Mouse (Mus musculus): ENCODE results near the gene Adrm1. TPM values are rescaled to one million over a fixed set of nuclear protein-coding genes. Genes with fewer than 3 reads are reported as not detected.

Gene Adrm1
- polyA plus RNA-seq, 1 experiment from 2014 or later, result 157 TPM

DNA sequence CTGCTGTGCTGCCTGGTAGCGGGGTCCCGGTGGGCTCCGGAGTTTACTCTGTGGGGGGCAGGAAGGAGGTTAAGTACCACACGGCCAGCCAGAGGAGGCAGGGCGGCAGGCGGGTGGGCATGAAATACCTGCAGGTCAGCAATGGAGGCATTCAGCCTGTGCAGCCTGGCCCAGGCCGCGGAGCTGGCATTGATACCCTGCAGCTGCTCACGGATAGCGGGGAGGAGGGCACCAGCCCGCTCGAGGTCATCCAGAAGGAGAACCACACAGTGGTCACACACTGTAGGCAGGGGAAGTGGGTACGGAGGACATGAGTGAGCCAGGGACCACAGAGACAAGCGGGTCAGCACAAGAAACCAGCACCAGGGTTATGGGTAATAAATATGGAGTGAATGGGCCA lies 14.4 kb downstream of the Adrm1 start:
- no peak overlapping the region for H3K4me3 ChIP-seq (ENCODE audit: low read depth, low read length)
- H3K9ac ChIP-seq (replicated peaks; ENCODE audit: low read length), result no peak overlapping the region
- H3K27me3 ChIP-seq (ENCODE audit: control insufficient read depth, insufficient read depth, low read length), result no peaks in the 10 kb centered on the region
- no peaks in the 10 kb centered on the region for H3K9me3 ChIP-seq (replicated peaks; ENCODE audit: control insufficient read depth, low read length)
- WGBS, result 89% methylated on average over 14 of the region's 14 CpGs
- H3K4me1 ChIP-seq (ENCODE audit: control insufficient read depth, insufficient read depth, low read length), result no peaks in the 10 kb centered on the region
- no peak overlapping the region for H3K4me2 ChIP-seq (ENCODE audit: low read depth, low read length)
- no peak for ATAC-seq (replicated peaks; ENCODE audit: insufficient number of reproducible peaks, low FRiP score, low TSS enrichment, low read depth)
- H3K27ac ChIP-seq (replicated peaks; ENCODE audit: low read depth, low read length), result no peak overlapping the region
- no peaks in the 10 kb centered on the region for H3K36me3 ChIP-seq (replicated peaks; ENCODE audit: control insufficient read depth, insufficient read depth, low read depth, low read length)
- DNase-seq (ENCODE audit: low spot score), result no peak

DNA sequence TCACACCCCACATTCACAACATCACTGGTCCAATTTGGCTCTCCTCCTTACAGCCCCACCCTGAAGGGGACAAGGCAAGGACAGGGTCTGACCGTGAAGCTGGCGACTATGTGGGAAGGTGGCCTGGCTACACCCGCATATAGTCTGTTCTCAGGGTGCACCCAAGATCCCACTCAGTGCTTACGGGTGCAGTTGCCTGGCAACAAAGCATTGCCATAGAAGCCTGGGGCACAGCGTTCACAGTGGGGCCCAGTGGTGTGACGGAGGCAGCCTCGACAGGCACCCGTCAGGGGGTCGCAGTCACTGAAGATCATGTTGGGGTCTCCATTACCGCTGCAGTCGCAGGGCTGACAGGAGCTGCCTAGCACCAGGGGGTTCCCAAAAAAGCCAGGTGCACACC lies 16.1 kb downstream of the Adrm1 start:
- no peak for DNase-seq (ENCODE audit: low spot score)
- Histone ChIP-seq H3K36me3 (replicated peaks; ENCODE audit: control insufficient read depth, insufficient read depth, low read depth, low read length) (no peaks in the 10 kb centered on the region), H3K27ac (replicated peaks; ENCODE audit: low read depth, low read length) (no peak overlapping the region), H3K9me3 (replicated peaks; ENCODE audit: control insufficient read depth, low read length) (no peaks in the 10 kb centered on the region), H3K4me2 (ENCODE audit: low read depth, low read length) (no peak overlapping the region), H3K9ac (replicated peaks; ENCODE audit: low read length) (no peak overlapping the region), H3K4me3 (ENCODE audit: low read depth, low read length) (no peak overlapping the region), H3K4me1 (ENCODE audit: control insufficient read depth, insufficient read depth, low read length) (no peaks in the 10 kb centered on the region), H3K27me3 (ENCODE audit: control insufficient read depth, insufficient read depth, low read length) (no peaks in the 10 kb centered on the region)
- 88% methylated on average over 11 of the region's 11 CpGs for WGBS
- ATAC-seq (replicated peaks; ENCODE audit: insufficient number of reproducible peaks, low FRiP score, low TSS enrichment, low read depth), result no peak

DNA sequence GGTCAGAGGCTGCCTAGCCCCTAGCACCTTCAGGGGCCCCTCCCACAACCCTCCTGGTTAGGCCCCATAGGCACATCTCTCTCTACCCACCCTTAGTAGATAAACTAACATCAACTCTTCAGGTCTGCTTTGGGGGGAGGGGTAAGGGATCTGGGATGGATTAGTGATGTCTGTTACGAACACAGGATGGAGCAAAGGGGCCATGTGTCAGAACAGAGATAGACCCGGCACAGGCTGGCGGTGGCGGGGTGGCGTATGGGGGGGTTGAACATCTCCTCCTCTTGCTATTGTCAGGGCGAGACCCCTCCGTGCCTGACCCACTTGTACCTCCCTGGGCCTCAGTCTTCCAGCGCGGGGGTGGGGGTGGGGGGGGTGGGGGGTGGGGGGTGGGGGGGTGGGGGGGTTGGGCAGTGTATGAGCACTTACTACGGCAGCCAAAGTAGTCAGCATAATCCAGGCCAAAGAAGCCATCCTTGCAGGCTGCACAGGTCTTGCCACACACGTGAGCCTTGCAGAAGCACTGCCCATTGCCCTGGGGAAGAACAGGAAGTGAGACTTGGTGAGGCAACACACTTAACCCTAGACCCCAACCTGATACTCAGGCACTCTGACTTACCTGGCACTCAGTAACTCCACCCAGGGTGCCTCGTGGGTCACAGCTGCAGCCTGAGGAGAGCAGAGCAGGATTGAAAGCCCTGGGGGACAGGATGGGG lies 25.5 kb downstream of the Adrm1 start:
- no peaks in the 10 kb centered on the region for H3K27me3 ChIP-seq (ENCODE audit: control insufficient read depth, insufficient read depth, low read length)
- no peaks in the 10 kb centered on the region; the same call in 1 of the 2 replicates for H3K4me1 ChIP-seq (ENCODE audit: control insufficient read depth, insufficient read depth, low read length)
- no peaks in the 10 kb centered on the region for H3K9me3 ChIP-seq (replicated peaks; ENCODE audit: control insufficient read depth, low read length)
- ATAC-seq (replicated peaks; ENCODE audit: insufficient number of reproducible peaks, low FRiP score, low TSS enrichment, low read depth) (no peak), DNase-seq (ENCODE audit: low spot score) (peak; percentile 9)
- no peak overlapping the region for H3K27ac ChIP-seq (replicated peaks; ENCODE audit: low read depth, low read length)
- H3K9ac ChIP-seq (replicated peaks; ENCODE audit: low read length), result no peak overlapping the region
- H3K4me2 ChIP-seq (ENCODE audit: low read depth, low read length), result no peak overlapping the region
- WGBS, result 66% methylated on average over 9 of the region's 12 CpGs
- no peaks in the 10 kb centered on the region for H3K36me3 ChIP-seq (replicated peaks; ENCODE audit: control insufficient read depth, insufficient read depth, low read depth, low read length)
- H3K4me3 ChIP-seq (ENCODE audit: low read depth, low read length), result no peak overlapping the region

DNA sequence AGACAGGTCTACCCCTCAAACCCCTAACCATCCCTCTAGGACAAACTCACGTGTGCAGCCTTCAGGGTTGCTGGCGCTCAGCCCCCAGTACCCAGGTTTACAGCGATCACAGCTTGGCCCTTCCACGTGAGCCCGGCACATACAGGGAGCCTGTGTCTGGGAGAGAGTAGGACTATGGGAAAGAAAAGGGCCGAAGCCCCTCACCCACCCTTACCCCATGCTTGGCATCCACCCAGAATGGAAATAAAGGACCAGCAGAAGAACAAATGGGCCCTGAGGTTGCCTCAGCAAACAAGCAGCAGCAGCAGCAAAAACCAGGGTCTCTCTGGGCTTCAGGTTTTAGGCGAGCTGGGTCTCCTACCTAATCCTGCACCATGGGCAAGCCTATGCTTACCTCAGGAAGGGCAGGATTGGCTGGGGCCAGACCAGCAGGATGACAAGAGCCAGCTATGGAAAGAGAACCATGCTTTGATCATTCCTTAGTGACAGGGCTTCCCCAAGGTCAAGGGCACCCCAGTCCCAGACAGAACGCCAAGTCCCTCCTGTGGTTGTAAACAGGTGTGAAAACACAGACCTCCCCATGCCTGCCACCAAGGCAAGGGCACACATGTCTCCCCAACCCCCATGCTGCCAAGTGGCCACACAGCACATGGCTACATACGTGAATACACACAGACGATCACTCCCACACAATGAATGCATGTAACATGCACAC lies 26.2 kb downstream of the Adrm1 start:
- no peaks in the 10 kb centered on the region for H3K9me3 ChIP-seq (replicated peaks; ENCODE audit: control insufficient read depth, low read length)
- WGBS, result 88% methylated on average over 10 of the region's 10 CpGs
- no peak overlapping the region for H3K9ac ChIP-seq (replicated peaks; ENCODE audit: low read length)
- H3K4me1 ChIP-seq (ENCODE audit: control insufficient read depth, insufficient read depth, low read length), result no peaks in the 10 kb centered on the region; the same call in 1 of the 2 replicates
- no peak overlapping the region for H3K4me3 ChIP-seq (ENCODE audit: low read depth, low read length)
- ATAC-seq (replicated peaks; ENCODE audit: insufficient number of reproducible peaks, low FRiP score, low TSS enrichment, low read depth), result no peak
- no peak overlapping the region for H3K4me2 ChIP-seq (ENCODE audit: low read depth, low read length)
- no peaks in the 10 kb centered on the region for H3K27me3 ChIP-seq (ENCODE audit: control insufficient read depth, insufficient read depth, low read length)
- DNase-seq (ENCODE audit: low spot score), result no peak
- no peak overlapping the region for H3K27ac ChIP-seq (replicated peaks; ENCODE audit: low read depth, low read length)
- no peaks in the 10 kb centered on the region for H3K36me3 ChIP-seq (replicated peaks; ENCODE audit: control insufficient read depth, insufficient read depth, low read depth, low read length)

DNA sequence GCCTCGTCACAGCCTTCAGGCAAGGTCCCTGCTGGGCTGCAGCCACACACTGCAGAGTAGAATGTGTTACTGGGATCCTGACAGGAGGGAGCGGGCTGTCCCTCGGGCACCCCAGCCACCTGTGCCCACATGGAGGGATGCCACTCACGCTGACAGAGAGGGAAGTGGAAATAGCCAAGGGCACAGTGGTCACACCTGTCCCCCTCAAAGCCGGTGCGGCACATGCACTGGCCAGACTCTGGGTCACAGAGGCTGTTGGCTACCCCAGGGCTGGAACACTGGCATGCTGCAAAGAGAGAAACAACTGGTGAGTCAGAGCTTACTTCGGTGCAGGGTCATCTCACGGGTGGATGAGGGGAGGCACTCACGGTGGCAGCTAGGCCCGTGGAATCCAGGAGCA lies 27.5 kb downstream of the Adrm1 start:
- Histone ChIP-seq H3K4me1 (ENCODE audit: control insufficient read depth, insufficient read depth, low read length) (no peaks in the 10 kb centered on the region; the same call in 1 of the 2 replicates), H3K4me3 (ENCODE audit: low read depth, low read length) (no peak overlapping the region), H3K36me3 (replicated peaks; ENCODE audit: control insufficient read depth, insufficient read depth, low read depth, low read length) (no peaks in the 10 kb centered on the region), H3K27ac (replicated peaks; ENCODE audit: low read depth, low read length) (no peak overlapping the region), H3K27me3 (ENCODE audit: control insufficient read depth, insufficient read depth, low read length) (no peaks in the 10 kb centered on the region), H3K9me3 (replicated peaks; ENCODE audit: control insufficient read depth, low read length) (no peaks in the 10 kb centered on the region), H3K9ac (replicated peaks; ENCODE audit: low read length) (no peak overlapping the region), H3K4me2 (ENCODE audit: low read depth, low read length) (no peak overlapping the region)
- WGBS, result 93% methylated on average over 10 of the region's 10 CpGs
- ATAC-seq (replicated peaks; ENCODE audit: insufficient number of reproducible peaks, low FRiP score, low TSS enrichment, low read depth) (no peak), DNase-seq (ENCODE audit: low spot score) (no peak)

DNA sequence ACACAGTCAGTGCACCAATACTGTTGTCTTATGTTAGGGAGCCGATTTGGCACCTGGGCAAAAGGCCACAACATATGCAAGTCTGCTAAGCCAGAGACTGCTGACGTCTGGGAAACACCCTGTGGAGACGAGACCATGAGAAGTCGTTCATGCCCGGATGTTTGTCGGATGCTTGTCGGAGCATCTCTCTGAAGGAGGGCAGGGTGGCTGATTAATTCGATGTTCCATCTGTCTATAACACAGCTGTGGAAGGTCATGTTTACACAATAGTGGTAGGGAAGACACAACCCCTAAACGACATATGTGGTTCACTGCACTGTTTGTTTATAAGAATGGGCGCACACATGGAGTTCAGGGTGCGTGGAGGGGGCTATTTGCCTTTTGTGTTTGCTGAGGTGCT lies 29.4 kb downstream of the Adrm1 start:
- Histone ChIP-seq H3K27me3 (ENCODE audit: control insufficient read depth, insufficient read depth, low read length) (no peaks in the 10 kb centered on the region), H3K36me3 (replicated peaks; ENCODE audit: control insufficient read depth, insufficient read depth, low read depth, low read length) (no peaks in the 10 kb centered on the region), H3K9me3 (replicated peaks; ENCODE audit: control insufficient read depth, low read length) (no peaks in the 10 kb centered on the region), H3K4me3 (ENCODE audit: low read depth, low read length) (no peak overlapping the region), H3K4me2 (ENCODE audit: low read depth, low read length) (no peak overlapping the region), H3K9ac (replicated peaks; ENCODE audit: low read length) (no peak overlapping the region), H3K27ac (replicated peaks; ENCODE audit: low read depth, low read length) (no peak overlapping the region), H3K4me1 (ENCODE audit: control insufficient read depth, insufficient read depth, low read length) (no peaks in the 10 kb centered on the region; the same call in 1 of the 2 replicates)
- no peak for DNase-seq (ENCODE audit: low spot score)
- 70% methylated on average over 11 of the region's 11 CpGs for WGBS
- ATAC-seq (replicated peaks; ENCODE audit: insufficient number of reproducible peaks, low FRiP score, low TSS enrichment, low read depth), result no peak

DNA sequence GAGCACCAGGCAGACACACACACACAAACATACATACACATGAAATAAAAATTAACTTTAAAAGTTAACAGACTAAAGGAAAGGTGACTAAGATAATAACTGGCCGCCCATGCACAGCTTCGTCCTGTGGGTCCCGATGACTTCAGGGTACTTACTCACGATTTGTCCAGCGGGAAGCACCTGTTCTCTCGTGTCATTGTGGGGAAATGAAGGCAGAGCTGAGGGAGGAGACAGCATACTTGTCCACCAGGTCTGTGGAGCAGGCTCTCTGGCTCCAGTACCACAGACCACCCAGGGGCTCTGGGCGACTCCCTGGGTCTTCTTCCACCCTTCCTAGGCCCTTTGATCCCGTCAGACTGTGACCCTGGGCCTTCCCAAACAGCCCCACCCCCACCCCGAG lies 30.0 kb downstream of the Adrm1 start:
- ATAC-seq (replicated peaks; ENCODE audit: insufficient number of reproducible peaks, low FRiP score, low TSS enrichment, low read depth), result no peak
- H3K4me3 ChIP-seq (ENCODE audit: low read depth, low read length), result no peak overlapping the region
- DNase-seq (ENCODE audit: low spot score), result no peak
- H3K27me3 ChIP-seq (ENCODE audit: control insufficient read depth, insufficient read depth, low read length), result no peaks in the 10 kb centered on the region
- no peak overlapping the region for H3K27ac ChIP-seq (replicated peaks; ENCODE audit: low read depth, low read length)
- no peak overlapping the region for H3K9ac ChIP-seq (replicated peaks; ENCODE audit: low read length)
- H3K36me3 ChIP-seq (replicated peaks; ENCODE audit: control insufficient read depth, insufficient read depth, low read depth, low read length), result no peaks in the 10 kb centered on the region
- no peaks in the 10 kb centered on the region; the same call in 1 of the 2 replicates for H3K4me1 ChIP-seq (ENCODE audit: control insufficient read depth, insufficient read depth, low read length)
- 74% methylated on average over 9 of the region's 9 CpGs for WGBS
- no peak overlapping the region for H3K4me2 ChIP-seq (ENCODE audit: low read depth, low read length)
- no peaks in the 10 kb centered on the region for H3K9me3 ChIP-seq (replicated peaks; ENCODE audit: control insufficient read depth, low read length)

DNA sequence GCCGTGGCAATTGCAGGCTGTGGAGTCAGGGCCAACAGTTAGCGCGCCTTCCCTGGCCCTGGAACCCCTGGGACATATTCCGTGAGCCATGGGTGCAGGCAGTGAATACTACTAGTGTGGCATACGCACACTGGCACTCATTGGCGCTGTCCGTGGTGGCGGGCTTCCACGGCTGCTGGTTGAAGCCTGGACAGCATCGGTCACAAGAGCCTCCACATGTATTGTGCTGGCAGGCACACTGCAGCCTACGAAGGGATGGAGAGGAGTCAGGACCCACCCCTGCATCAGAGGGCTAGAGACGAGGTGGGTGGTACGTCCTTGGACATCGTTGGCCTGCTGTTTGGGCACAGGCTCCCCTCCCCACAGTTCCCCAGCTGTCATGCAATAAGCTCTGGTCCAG lies 31.0 kb downstream of the Adrm1 start:
- no peaks in the 10 kb centered on the region for H3K36me3 ChIP-seq (replicated peaks; ENCODE audit: control insufficient read depth, insufficient read depth, low read depth, low read length)
- WGBS, result 92% methylated on average over 14 of the region's 14 CpGs
- H3K4me2 ChIP-seq (ENCODE audit: low read depth, low read length), result no peak overlapping the region
- ATAC-seq (replicated peaks; ENCODE audit: insufficient number of reproducible peaks, low FRiP score, low TSS enrichment, low read depth) (no peak), DNase-seq (ENCODE audit: low spot score) (no peak)
- H3K4me1 ChIP-seq (ENCODE audit: control insufficient read depth, insufficient read depth, low read length), result no peaks in the 10 kb centered on the region
- H3K9ac ChIP-seq (replicated peaks; ENCODE audit: low read length), result no peak overlapping the region
- H3K27ac ChIP-seq (replicated peaks; ENCODE audit: low read depth, low read length), result no peak overlapping the region
- no peaks in the 10 kb centered on the region for H3K27me3 ChIP-seq (ENCODE audit: control insufficient read depth, insufficient read depth, low read length)
- H3K4me3 ChIP-seq (ENCODE audit: low read depth, low read length), result no peak overlapping the region
- H3K9me3 ChIP-seq (replicated peaks; ENCODE audit: control insufficient read depth, low read length), result no peaks in the 10 kb centered on the region

Data from embryonic facial prominence, embryonic 11.5 days (tissue).